Mouse (Mus musculus) gastrocnemius, postnatal 4 days (tissue): Measurements from ENCODE around the gene Tmem174. TPM values are rescaled to one million over a fixed set of nuclear protein-coding genes. Genes with fewer than 3 reads are reported as not detected.

ENCODE experiments used
- DNase-seq, 2 experiments: peaks; one replicate each; pipeline ENCODE4 v3.0.0; 2021 to 2022; ENCODE audit warnings: low spot score in 2 of 2, mixed read lengths in 2 of 2
- total RNA-seq, 2 experiments: library from RNA; stranded (reverse); gene quantifications; 2 replicates each; pipeline ENCODE4 v1.2.3; 2021

The Tmem174 gene
- total RNA-seq, 2 experiments from 2014 or later = not detected

DNA sequence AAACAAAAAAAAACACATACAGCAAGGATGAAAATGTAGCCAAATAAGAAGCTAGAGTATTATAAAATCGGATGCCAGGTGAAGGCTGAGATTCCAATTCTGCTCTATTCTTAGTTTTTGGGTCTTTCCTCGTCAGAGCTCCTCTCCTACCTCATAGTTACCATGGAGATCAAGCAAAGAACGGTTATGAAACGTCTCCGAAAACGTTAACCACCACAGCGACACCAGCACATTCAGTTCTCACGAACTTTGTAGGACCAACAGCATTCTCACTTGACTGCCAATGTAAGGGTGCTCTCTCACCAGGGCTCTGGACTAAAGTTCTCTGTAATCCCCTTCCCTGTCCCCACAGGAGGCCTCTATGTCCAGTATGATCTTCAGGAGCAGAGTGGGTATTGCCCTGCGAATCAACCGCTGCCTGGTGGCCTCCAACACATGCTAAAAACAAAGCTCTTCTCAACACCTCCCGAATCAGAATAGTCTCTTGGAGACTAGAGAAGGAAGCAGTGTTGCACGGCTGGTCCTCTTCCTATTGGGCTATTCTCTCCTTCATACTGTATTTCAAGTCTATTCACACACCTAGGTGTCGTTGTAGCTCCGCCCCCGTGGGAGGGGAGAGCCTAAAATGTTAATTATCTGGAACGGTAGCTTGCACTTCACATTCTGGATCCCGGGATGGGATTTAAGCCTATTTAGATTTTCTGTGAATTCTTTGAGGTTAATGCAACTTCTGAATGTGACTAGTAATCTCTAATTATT is 50.2 kb downstream of the Tmem174 start:
- DNase-seq = no peak

Other genes with a start within 250 kb of the Tmem174 start
- gene Gm10320, start 145.4 kb downstream of the Tmem174 start, total RNA-seq = not detected
- not detected for gene Tmem171, start 57.4 kb upstream of the Tmem174 start, total RNA-seq
- gene Fcho2, start 178.0 kb upstream of the Tmem174 start, total RNA-seq = 10 to 100 TPM; 39.8 to 51.5 TPM